Mouse (Mus musculus) forebrain, embryonic 15.5 days (tissue): Measurements from ENCODE around the gene Morc1. TPM values are rescaled to one million over a fixed set of nuclear protein-coding genes. Genes with fewer than 3 reads are reported as not detected.

Source experiments
- ATAC-seq: fragments of 200-750 bp; cut with Nextera tagmentation; replicated peaks from 2 replicates; pipeline ENCODE4 v1.8.0; 2017; ENCODE audit warnings: mild to moderate bottlenecking, moderate TSS enrichment, moderate library complexity
- H3K27ac ChIP-seq: fragments of 300-500 bp; sonication (generic); replicated peaks from 2 replicates; pipeline ENCODE4 v1.5.1; 2015; ENCODE audit warnings: mild to moderate bottlenecking, inconsistent platforms
- H3K27me3 ChIP-seq: fragments of 300-500 bp; sonication (generic); 2 replicates; pipeline ENCODE4 v1.6.1; 2015; ENCODE audit warnings: inconsistent platforms
- H3K36me3 ChIP-seq: fragments of 300-500 bp; sonication (generic); 2 replicates; pipeline ENCODE4 v1.6.1; 2015; ENCODE audit warnings: mild to moderate bottlenecking, inconsistent platforms
- H3K4me1 ChIP-seq: fragments of 300-500 bp; sonication (generic); 2 replicates; pipeline ENCODE4 v1.6.1; 2015; ENCODE audit warnings: inconsistent platforms
- H3K4me2 ChIP-seq: fragments of 300-500 bp; sonication (generic); replicated peaks from 2 replicates; pipeline ENCODE4 v1.6.1; 2015; ENCODE audit warnings: mild to moderate bottlenecking, inconsistent platforms
- H3K4me3 ChIP-seq: fragments of 300-500 bp; sonication (generic); 2 replicates; pipeline ENCODE4 v1.5.1; 2015; ENCODE audit warnings: mild to moderate bottlenecking, inconsistent platforms
- H3K9ac ChIP-seq: fragments of 300-500 bp; sonication (generic); replicated peaks from 2 replicates; pipeline ENCODE4 v1.6.1; 2015; ENCODE audit warnings: mild to moderate bottlenecking, inconsistent platforms
- H3K9me3 ChIP-seq: fragments of 300-500 bp; sonication (generic); 2 replicates; pipeline ENCODE4 v1.6.1; 2016; ENCODE audit warnings: inconsistent platforms
- WGBS: fragments of 180-500 bp; shearing (Covaris S2); methylation state at CpG from one replicate; pipeline ENCODE4 v1.1.7; 2015; ENCODE audit warnings: mixed read lengths; 5-methylcytosine and 5-hydroxymethylcytosine counted together
- polyA plus RNA-seq: library from polyadenylated mRNA; unstranded; fragments of >200 nt; fragmentation: Nextera tagmentation; extraction: Ambion mirVana; gene quantifications from 2 replicates; pipeline ENCODE4 v1.2.1, GENCODE M21; 2015

Gene Morc1
- polyA plus RNA-seq, 1 experiment from 2014 or later: not detected

GRCm38 (mm10) chr16:48419035-48419434 lies 12.0 kb upstream of the Morc1 start:
- H3K27me3 ChIP-seq: no peaks in the 10 kb centered on the region
- no peak overlapping the region for H3K9ac ChIP-seq
- no peak overlapping the region for H3K27ac ChIP-seq
- H3K4me2 ChIP-seq: no peak overlapping the region
- H3K4me3 ChIP-seq: no peak overlapping the region
- H3K9me3 ChIP-seq: no peaks in the 10 kb centered on the region
- no peak for ATAC-seq
- no peaks in the 10 kb centered on the region for H3K36me3 ChIP-seq
- H3K4me1 ChIP-seq: no peaks in the 10 kb centered on the region
- 82% methylated on average over 2 of the region's 2 CpGs for WGBS

- ATAC-seq: no peak
- Histone ChIP-seq H3K27ac (no peak overlapping the region), H3K4me3 (no peak overlapping the region), H3K36me3 (no peaks in the 10 kb centered on the region), H3K4me1 (no peaks in the 10 kb centered on the region), H3K9ac (no peak overlapping the region), H3K4me2 (no peak overlapping the region), H3K27me3 (no peaks in the 10 kb centered on the region), H3K9me3 (no peaks in the 10 kb centered on the region)
- WGBS: 13% methylated on average over 2 of the region's 2 CpGs
These were observed 8.5 kb upstream of the Morc1 start for GRCm38 (mm10) chr16:48422501-48422900.

GRCm38 (mm10) chr16:48424069-48424468 lies 7.0 kb upstream of the Morc1 start:
- Histone ChIP-seq H3K9ac (no peak overlapping the region), H3K4me2 (no peak overlapping the region), H3K4me3 (no peak overlapping the region), H3K36me3 (no peaks in the 10 kb centered on the region), H3K4me1 (no peaks in the 10 kb centered on the region), H3K27ac (no peak overlapping the region), H3K9me3 (no peaks in the 10 kb centered on the region), H3K27me3 (no peaks in the 10 kb centered on the region)
- ATAC-seq: no peak
- 90% methylated on average over 4 of the region's 4 CpGs for WGBS

- no peak overlapping the region for H3K9ac ChIP-seq
- no peak overlapping the region for H3K4me3 ChIP-seq
- peak; percentile 69; the same call in 1 of the 2 replicates for ATAC-seq
- H3K4me2 ChIP-seq: no peak overlapping the region
- H3K27me3 ChIP-seq: no peaks in the 10 kb centered on the region
- H3K27ac ChIP-seq: 0 out of 2 replicates have a peak overlapping the region, but pooled peaks have one; percentile 19
- 0 out of 2 replicates have a peak, but pooled peaks cover 8% of the 10 kb centered on the region for H3K4me1 ChIP-seq
- H3K9me3 ChIP-seq: no peaks in the 10 kb centered on the region
- 32% methylated on average over 1 of the region's 1 CpGs for WGBS
- H3K36me3 ChIP-seq: no peaks in the 10 kb centered on the region
These were observed 1.6 kb upstream of the Morc1 start for GRCm38 (mm10) chr16:48429427-48429826.

GRCm38 (mm10) chr16:48435454-48435853 lies 4.4 kb downstream of the Morc1 start:
- Histone ChIP-seq H3K4me1 (no peaks in the 10 kb centered on the region), H3K4me2 (no peak overlapping the region), H3K9ac (no peak overlapping the region), H3K4me3 (no peak overlapping the region), H3K27me3 (no peaks in the 10 kb centered on the region), H3K27ac (no peak overlapping the region), H3K36me3 (no peaks in the 10 kb centered on the region), H3K9me3 (no peaks in the 10 kb centered on the region)
- 13% methylated on average over 1 of the region's 1 CpGs for WGBS
- no peak for ATAC-seq

- Histone ChIP-seq H3K9me3 (no peaks in the 10 kb centered on the region), H3K4me3 (no peak overlapping the region), H3K36me3 (no peaks in the 10 kb centered on the region), H3K4me2 (no peak overlapping the region), H3K9ac (no peak overlapping the region), H3K27ac (no peak overlapping the region), H3K4me1 (no peaks in the 10 kb centered on the region), H3K27me3 (no peaks in the 10 kb centered on the region)
- no peak for ATAC-seq
These were observed 6.4 kb downstream of the Morc1 start for GRCm38 (mm10) chr16:48437476-48437875.

- no peaks in the 10 kb centered on the region for H3K36me3 ChIP-seq
- H3K4me1 ChIP-seq: no peaks in the 10 kb centered on the region
- H3K27me3 ChIP-seq: no peaks in the 10 kb centered on the region
- H3K9ac ChIP-seq: no peak overlapping the region
- ATAC-seq: no peak
- no peaks in the 10 kb centered on the region for H3K9me3 ChIP-seq
- H3K4me2 ChIP-seq: no peak overlapping the region
- 97% methylated on average over 5 of the region's 5 CpGs for WGBS
- no peak overlapping the region for H3K4me3 ChIP-seq
- H3K27ac ChIP-seq: no peak overlapping the region
These were observed 13.6 kb downstream of the Morc1 start for GRCm38 (mm10) chr16:48444589-48444988.

GRCm38 (mm10) chr16:48446161-48446925 lies 15.3 kb downstream of the Morc1 start:
- Histone ChIP-seq H3K36me3 (no peaks in the 10 kb centered on the region), H3K27me3 (no peaks in the 10 kb centered on the region), H3K4me3 (no peak overlapping the region), H3K4me1 (no peaks in the 10 kb centered on the region), H3K9me3 (no peaks in the 10 kb centered on the region), H3K27ac (no peak overlapping the region), H3K9ac (no peak overlapping the region), H3K4me2 (no peak overlapping the region)
- 74% methylated on average over 8 of the region's 8 CpGs for WGBS
- ATAC-seq: no peak

- Histone ChIP-seq H3K4me2 (no peak overlapping the region), H3K9ac (no peak overlapping the region), H3K27ac (no peak overlapping the region), H3K9me3 (no peaks in the 10 kb centered on the region), H3K27me3 (no peaks in the 10 kb centered on the region), H3K4me1 (no peaks in the 10 kb centered on the region), H3K36me3 (no peaks in the 10 kb centered on the region), H3K4me3 (no peak overlapping the region)
- WGBS: 91% methylated on average over 3 of the region's 3 CpGs
- ATAC-seq: no peak
These were observed 22.2 kb downstream of the Morc1 start for GRCm38 (mm10) chr16:48453264-48453663.

GRCm38 (mm10) chr16:48473396-48473795 lies 42.4 kb downstream of the Morc1 start:
- Histone ChIP-seq H3K4me3 (no peak overlapping the region), H3K27me3 (no peaks in the 10 kb centered on the region), H3K36me3 (no peaks in the 10 kb centered on the region), H3K9ac (no peak overlapping the region), H3K4me2 (no peak overlapping the region), H3K4me1 (no peaks in the 10 kb centered on the region), H3K27ac (no peak overlapping the region), H3K9me3 (no peaks in the 10 kb centered on the region)
- no peak for ATAC-seq
- 86% methylated on average over 10 of the region's 10 CpGs for WGBS

- ATAC-seq: no peak
- Histone ChIP-seq H3K4me3 (no peak overlapping the region), H3K27ac (no peak overlapping the region), H3K4me2 (no peak overlapping the region), H3K4me1 (no peaks in the 10 kb centered on the region), H3K9me3 (no peaks in the 10 kb centered on the region), H3K9ac (no peak overlapping the region), H3K36me3 (no peaks in the 10 kb centered on the region), H3K27me3 (no peaks in the 10 kb centered on the region)
- WGBS: 29% methylated on average over 4 of the region's 4 CpGs
These were observed 44.1 kb downstream of the Morc1 start for GRCm38 (mm10) chr16:48474896-48475802.

- Histone ChIP-seq H3K4me3 (no peak overlapping the region), H3K27ac (no peak overlapping the region), H3K36me3 (no peaks in the 10 kb centered on the region), H3K4me1 (no peaks in the 10 kb centered on the region), H3K27me3 (no peaks in the 10 kb centered on the region), H3K9ac (no peak overlapping the region), H3K9me3 (no peaks in the 10 kb centered on the region), H3K4me2 (no peak overlapping the region)
- no peak for ATAC-seq
- WGBS: 84% methylated on average over 8 of the region's 8 CpGs
These were observed 48.3 kb downstream of the Morc1 start for GRCm38 (mm10) chr16:48479266-48479848.
